Comparison of ENCODE assay signal across 10 mouse cellular contexts in genomic region chr6:38326596-38326995, GRCm38 (mm10). TPM values are rescaled to one million over a fixed set of nuclear protein-coding genes. Genes with fewer than 3 reads are reported as not detected.
A peak's percentile ranks its signal among the peaks of the same experiment; 100 is the strongest.
DNase-seq lines count a peak whose midpoint lies in the region; ATAC-seq and TF ChIP-seq lines count a peak whose summit lies in the region.
"Had no signal": no experiment of that assay in that cellular context is flagged by ENCODE, and none has a peak within 500 bp of the region (broad histone marks: within the 10 kb centered on the region; RNA-seq: fewer than 3 reads in every experiment).

No protein-coding gene starts in this region.

- H3K9me3 ChIP-seq in midbrain, embryonic 11.5 days (ENCODE audit: control insufficient read depth, low read length): no peaks in the 10 kb centered on the region
- no peaks in the 10 kb centered on the region for H3K9me3 ChIP-seq in midbrain, embryonic 16.5 days (replicated peaks; ENCODE audit: control insufficient read depth, low read length, poor library complexity, severe bottlenecking)
- H3K9me3 ChIP-seq in intestine, postnatal 0 days (ENCODE audit: control insufficient read depth): no peaks in the 10 kb centered on the region
- no peaks in the 10 kb centered on the region for H3K9me3 ChIP-seq in neural tube, embryonic 14.5 days (ENCODE audit: control insufficient read depth, low read length)

- H3K9ac ChIP-seq in midbrain, embryonic 11.5 days (ENCODE audit: low read length): no peak overlapping the region
- H3K9ac ChIP-seq in midbrain, embryonic 16.5 days (ENCODE audit: low read depth, low read length): no peak overlapping the region
- no peak overlapping the region for H3K9ac ChIP-seq in intestine, postnatal 0 days (ENCODE audit: low read depth, low read length)
- no peak overlapping the region for H3K9ac ChIP-seq in neural tube, embryonic 14.5 days (replicated peaks; ENCODE audit: low read depth, low read length)

- ATAC-seq in midbrain, embryonic 11.5 days (ENCODE audit: low FRiP score): peak; percentile 55
- ATAC-seq in midbrain, embryonic 16.5 days: no peak
- peak; percentile 66 for ATAC-seq in erythroblast, adult 5-6 weeks (replicated peaks; ENCODE audit: low FRiP score, poor library complexity, severe bottlenecking)
- ATAC-seq in intestine, postnatal 0 days: peak; percentile 45; the same call in 1 of the 2 replicates
- ATAC-seq in neural tube, embryonic 14.5 days (ENCODE audit: low read depth): peak; percentile 84; the same call in 1 of the 2 replicates

- peak; percentile 95 for DNase-seq in midbrain, embryonic 11.5 days (ENCODE audit: low spot score, missing footprints)
- peak; percentile 66 for DNase-seq in adipocyte (ENCODE audit: low spot score)
- peak; percentile 26 to 34 for DNase-seq in left cerebral cortex, postnatal 36 days (ENCODE audit: low spot score in 2 of 2)
- no peak for DNase-seq in urinary bladder, adult 18-20 months (ENCODE audit: low spot score in 2 of 2)

- no peak overlapping the region for H3K4me3 ChIP-seq in midbrain, embryonic 11.5 days (ENCODE audit: low read depth, low read length)
- H3K4me3 ChIP-seq in midbrain, embryonic 16.5 days (ENCODE audit: low read depth, low read length): no peak overlapping the region
- no peak overlapping the region for H3K4me3 ChIP-seq in intestine, postnatal 0 days (ENCODE audit: low read depth, low read length)
- H3K4me3 ChIP-seq in neural tube, embryonic 14.5 days (ENCODE audit: low read depth, low read length): no peak overlapping the region
- H3K4me3 ChIP-seq: erythroblast, embryonic 14.5 days; myocyte had no signal

- intact Hi-C loops in left cerebral cortex, postnatal 36 days (cut with DNase I): no loop called here

- WGBS in midbrain, embryonic 11.5 days: 22% methylated on average over 4 of the region's 4 CpGs
- 15% methylated on average over 4 of the region's 4 CpGs for WGBS in midbrain, embryonic 16.5 days
- 46% methylated on average over 4 of the region's 4 CpGs for WGBS in intestine, postnatal 0 days
- WGBS in neural tube, embryonic 14.5 days: 17% methylated on average over 4 of the region's 4 CpGs

- peak; percentile 89 for TF ChIP-seq CTCF in intestine, postnatal 0 days (IDR thresholded peaks at IDR 0.05; ENCODE audit: low read depth)

- no peak overlapping the region for H3K4me2 ChIP-seq in midbrain, embryonic 11.5 days
- no peak overlapping the region for H3K4me2 ChIP-seq in midbrain, embryonic 16.5 days (ENCODE audit: low read length)
- no peak overlapping the region for H3K4me2 ChIP-seq in intestine, postnatal 0 days (replicated peaks; ENCODE audit: low read depth)
- no peak overlapping the region for H3K4me2 ChIP-seq in neural tube, embryonic 14.5 days (ENCODE audit: low read depth, low read length)

- no peaks in the 10 kb centered on the region for H3K36me3 ChIP-seq in midbrain, embryonic 11.5 days (ENCODE audit: control insufficient read depth, insufficient read depth, low read length)
- H3K36me3 ChIP-seq in midbrain, embryonic 16.5 days (ENCODE audit: control insufficient read depth, insufficient read depth, low read length): no peaks in the 10 kb centered on the region
- H3K36me3 ChIP-seq in intestine, postnatal 0 days (ENCODE audit: control insufficient read depth, insufficient read depth): peaks cover 60% of the 10 kb centered on the region
- H3K36me3 ChIP-seq in neural tube, embryonic 14.5 days (ENCODE audit: control insufficient read depth, insufficient read depth, low read length): no peaks in the 10 kb centered on the region

- no peaks in the 10 kb centered on the region for H3K27me3 ChIP-seq in midbrain, embryonic 11.5 days (ENCODE audit: control insufficient read depth, insufficient read depth, low read length)
- H3K27me3 ChIP-seq in midbrain, embryonic 16.5 days (ENCODE audit: control insufficient read depth, insufficient read depth, low read depth, low read length): no peaks in the 10 kb centered on the region
- no peaks in the 10 kb centered on the region for H3K27me3 ChIP-seq in intestine, postnatal 0 days (replicated peaks; ENCODE audit: control insufficient read depth, insufficient read depth, low read length)
- H3K27me3 ChIP-seq in neural tube, embryonic 14.5 days (ENCODE audit: control insufficient read depth, insufficient read depth, low read length): no peaks in the 10 kb centered on the region

- H3K4me1 ChIP-seq in midbrain, embryonic 11.5 days (ENCODE audit: control insufficient read depth, insufficient read depth, low read length): no peaks in the 10 kb centered on the region
- H3K4me1 ChIP-seq in midbrain, embryonic 16.5 days (ENCODE audit: control insufficient read depth, insufficient read depth, low read length): no peaks in the 10 kb centered on the region
- H3K4me1 ChIP-seq in intestine, postnatal 0 days (replicated peaks; ENCODE audit: control insufficient read depth, insufficient read depth, low read length): no peaks in the 10 kb centered on the region
- H3K4me1 ChIP-seq in neural tube, embryonic 14.5 days (ENCODE audit: control insufficient read depth, insufficient read depth, low read length): no peaks in the 10 kb centered on the region

- H3K27ac ChIP-seq in midbrain, embryonic 11.5 days (ENCODE audit: low read depth, low read length): no peak overlapping the region
- H3K27ac ChIP-seq in midbrain, embryonic 16.5 days (ENCODE audit: low read length): no peak overlapping the region
- no peak overlapping the region for H3K27ac ChIP-seq in intestine, postnatal 0 days (ENCODE audit: low read depth, low read length)
- H3K27ac ChIP-seq in neural tube, embryonic 14.5 days (ENCODE audit: low read depth, low read length): no peak overlapping the region

RNA-seq across cellular contexts. Expression of gene Zc3hav1l, which starts 27.5 kb away (rescaled TPM):
- polyA plus RNA-seq in midbrain, embryonic 11.5 days (2014; fragmentation: Nextera tagmentation; extraction: Ambion mirVana): 12.1 and 13.1 TPM in 2 replicates
- 7.0 and 8.3 TPM in 2 replicates for polyA plus RNA-seq in midbrain, embryonic 16.5 days (2015; fragmentation: Nextera tagmentation; extraction: Ambion mirVana)
- 2.5 and 4.8 TPM in 2 replicates for total RNA-seq in erythroblast, adult 5-6 weeks (2015; ENCODE audit: low replicate concordance)
- total RNA-seq in erythroblast, adult 5-6 weeks (2017; ENCODE audit: low replicate concordance): 1.8 and 3.8 TPM in 2 replicates
- 1.6 TPM in 2 replicates for polyA plus RNA-seq in intestine, postnatal 0 days (2015; fragmentation: Nextera tagmentation; extraction: Ambion mirVana)
- 1 to 10 TPM; 3.2 to 3.9 TPM for total RNA-seq in left cerebral cortex, postnatal 36 days (2021)
- 7.6 and 10.3 TPM in 2 replicates for polyA plus RNA-seq in neural tube, embryonic 14.5 days (2014; fragmentation: Nextera tagmentation; extraction: Ambion mirVana)

RNA-seq across cellular contexts. Expression of gene Zc3hav1, which starts 27.8 kb away (rescaled TPM):
- polyA plus RNA-seq in midbrain, embryonic 11.5 days (2014; fragmentation: Nextera tagmentation; extraction: Ambion mirVana): 1.7 and 2.2 TPM in 2 replicates
- 1.0 and 1.1 TPM in 2 replicates for polyA plus RNA-seq in midbrain, embryonic 16.5 days (2015; fragmentation: Nextera tagmentation; extraction: Ambion mirVana)
- total RNA-seq in erythroblast, adult 5-6 weeks (2015; ENCODE audit: low replicate concordance): 266 and 278 TPM in 2 replicates
- total RNA-seq in erythroblast, adult 5-6 weeks (2017; ENCODE audit: low replicate concordance): 348 and 360 TPM in 2 replicates
- polyA plus RNA-seq in intestine, postnatal 0 days (2015; fragmentation: Nextera tagmentation; extraction: Ambion mirVana): 22.7 and 22.8 TPM in 2 replicates
- total RNA-seq in left cerebral cortex, postnatal 36 days (2021): 1 to 10 TPM; 2.1 to 3.3 TPM
- 0.68 and 0.89 TPM in 2 replicates for polyA plus RNA-seq in neural tube, embryonic 14.5 days (2014; fragmentation: Nextera tagmentation; extraction: Ambion mirVana)

RNA-seq across cellular contexts. Expression of gene Ttc26, which starts 54.7 kb away (rescaled TPM):
- polyA plus RNA-seq in midbrain, embryonic 11.5 days (2014; fragmentation: Nextera tagmentation; extraction: Ambion mirVana): 10.9 and 13.9 TPM in 2 replicates
- polyA plus RNA-seq in midbrain, embryonic 16.5 days (2015; fragmentation: Nextera tagmentation; extraction: Ambion mirVana): 5.5 and 7.6 TPM in 2 replicates
- 0.21 TPM in 1 of 2 replicates, not detected in the other for total RNA-seq in erythroblast, adult 5-6 weeks (2015; ENCODE audit: low replicate concordance)
- 0.70 TPM in 1 of 2 replicates, not detected in the other for total RNA-seq in erythroblast, adult 5-6 weeks (2017; ENCODE audit: low replicate concordance)
- polyA plus RNA-seq in intestine, postnatal 0 days (2015; fragmentation: Nextera tagmentation; extraction: Ambion mirVana): 0.71 and 0.85 TPM in 2 replicates
- total RNA-seq in left cerebral cortex, postnatal 36 days (2021): 10 to 100 TPM in 1 of 2 experiments, 1 to 10 TPM in 1; 6.8 to 12.1 TPM
- 4.9 and 5.8 TPM in 2 replicates for polyA plus RNA-seq in neural tube, embryonic 14.5 days (2014; fragmentation: Nextera tagmentation; extraction: Ambion mirVana)
- polyA plus RNA-seq: erythroblast, embryonic 14.5 days had no signal

Comparison
In these comparisons a context has a peak if more than half of its experiments do, and no peak if none do; other contexts are left out.
1. DNase-seq: peak in midbrain, embryonic 11.5 days (single experiment), adipocyte (single experiment) and left cerebral cortex, postnatal 36 days (2 of 2); none in urinary bladder, adult 18-20 months (0 of 2).